In the genomic region with DNA sequence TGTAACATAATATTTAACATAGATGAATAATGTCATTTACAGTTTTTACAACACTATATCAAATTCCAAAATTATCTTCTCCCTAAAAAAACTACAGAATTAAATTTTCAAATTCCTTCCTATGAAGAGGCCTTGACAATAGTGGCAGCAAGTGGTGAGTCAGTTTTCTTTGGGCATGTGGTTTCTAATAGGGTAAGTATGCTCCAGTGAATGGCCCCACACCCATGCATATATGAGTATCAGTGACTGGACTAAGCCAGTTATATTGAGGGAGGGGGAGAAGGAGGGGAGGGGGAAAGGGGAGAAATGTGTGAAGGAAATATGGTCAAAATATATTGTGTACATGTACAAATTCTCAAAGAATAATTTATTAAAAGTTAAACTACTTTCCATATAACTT, we compare ENCODE assay signal across 20 mouse cellular contexts. TPM values are rescaled to one million over a fixed set of nuclear protein-coding genes. Genes with fewer than 3 reads are reported as not detected.
A peak's percentile ranks its signal among the peaks of the same experiment; 100 is the strongest.
DNase-seq lines count a peak whose midpoint lies in the region; ATAC-seq and TF ChIP-seq lines count a peak whose summit lies in the region.
"Had no signal": no experiment of that assay in that cellular context is flagged by ENCODE, and none has a peak within 500 bp of the region (broad histone marks: within the 10 kb centered on the region; RNA-seq: fewer than 3 reads in every experiment).

No protein-coding gene starts in this region.

- H3K79me2 ChIP-seq in C2C12 (ENCODE audit: control insufficient read depth, insufficient read depth) = peaks cover 68% of the 10 kb centered on the region

- no peaks in the 10 kb centered on the region for H3K27me3 ChIP-seq in C2C12 (ENCODE audit: control insufficient read depth, insufficient read depth, insufficient read length)
- H3K27me3 ChIP-seq in forebrain, embryonic 14.5 days (replicated peaks; ENCODE audit: control insufficient read depth, insufficient read depth, low read length) = no peaks in the 10 kb centered on the region
- H3K27me3 ChIP-seq: embryonic facial prominence, embryonic 12.5 days; forebrain, embryonic 13.5 days had no signal

- H3K4me1 ChIP-seq in forebrain, embryonic 14.5 days (ENCODE audit: control insufficient read depth, insufficient read depth, low read length) = no peaks in the 10 kb centered on the region
- H3K4me1 ChIP-seq: embryonic facial prominence, embryonic 10.5 days; embryonic facial prominence, embryonic 12.5 days; forebrain, embryonic 13.5 days had no signal

- no peak overlapping the region for H3K4me2 ChIP-seq in forebrain, embryonic 14.5 days (ENCODE audit: low read length)
- H3K4me2 ChIP-seq: embryonic facial prominence, embryonic 12.5 days; forebrain, embryonic 13.5 days had no signal

- no peak overlapping the region for H3ac ChIP-seq in C2C12 (ENCODE audit: control insufficient read depth, insufficient read length, low read depth)

- H3K9ac ChIP-seq in forebrain, embryonic 14.5 days (ENCODE audit: low read length) = no peak overlapping the region
- H3K9ac ChIP-seq: embryonic facial prominence, embryonic 12.5 days; forebrain, embryonic 13.5 days had no signal

- DNase-seq in 3T3-L1 (ENCODE audit: low read depth, low spot score) (peak; percentile 70), NIH3T3 (ENCODE audit: low read depth) (peak; percentile 20)
- DNase-seq in kidney, adult 11 months = no peak
- no peak for DNase-seq in forebrain, embryonic 14.5 days (ENCODE audit: low spot score)
- DNase-seq in embryo, embryonic 10.5 days (ENCODE audit: low spot score) = no peak
- DNase-seq: adrenal gland, adult 2 months; adrenal gland, postnatal 10 days; adrenal gland, postnatal 25 days; B cell, adult 2 months; cerebellum, adult 11 months; cerebellum, adult 18-20 months; cerebellum, adult 8-10 months; cerebellum, adult 9-11 months; cerebellum, postnatal 14 days; cerebellum, postnatal 36 days had no signal

- peaks cover 14% of the 10 kb centered on the region for H3K79me3 ChIP-seq in C2C12 (ENCODE audit: low read depth)

- H3K9me3 ChIP-seq in forebrain, embryonic 14.5 days (replicated peaks; ENCODE audit: control insufficient read depth, low read length) = no peaks in the 10 kb centered on the region
- H3K9me3 ChIP-seq: embryonic facial prominence, embryonic 10.5 days; embryonic facial prominence, embryonic 12.5 days; forebrain, embryonic 13.5 days had no signal

- H3K4me3 ChIP-seq in C2C12 (ENCODE audit: insufficient read depth, poor library complexity, severe bottlenecking) = no peak overlapping the region
- H3K4me3 ChIP-seq in forebrain, embryonic 14.5 days (ENCODE audit: low read depth, low read length) = no peak overlapping the region
- H3K4me3 ChIP-seq: embryonic facial prominence, embryonic 10.5 days; embryonic facial prominence, embryonic 12.5 days; forebrain, embryonic 13.5 days had no signal

- H3K36me3 ChIP-seq in C2C12 (ENCODE audit: control insufficient read depth, insufficient read depth) = peaks cover 7% of the 10 kb centered on the region
- H3K36me3 ChIP-seq in forebrain, embryonic 14.5 days (ENCODE audit: control insufficient read depth, insufficient read depth, low read length) = no peaks in the 10 kb centered on the region
- H3K36me3 ChIP-seq: embryonic facial prominence, embryonic 12.5 days had no signal

- ATAC-seq in forebrain, embryonic 14.5 days = no peak
- ATAC-seq: forebrain, embryonic 13.5 days; forebrain, embryonic 16.5 days had no signal

- H3K27ac ChIP-seq in forebrain, embryonic 14.5 days (ENCODE audit: low read depth, low read length) = no peak overlapping the region
- H3K27ac ChIP-seq: embryonic facial prominence, embryonic 10.5 days; embryonic facial prominence, embryonic 12.5 days; forebrain, embryonic 13.5 days had no signal

- no peak for TF ChIP-seq CTCF in C2C12 (IDR thresholded peaks at IDR 0.05; ENCODE audit: control insufficient read depth, insufficient read depth, insufficient read length)

TF ChIP-seq in C2C12, 6 proteins besides CTCF, POLR2A, EP300 and RAD21:
- TF ChIP-seq USF1 (IDR thresholded peaks at IDR 0.05; ENCODE audit: low read depth) (peak; percentile 10), CEBPB (IDR thresholded peaks at IDR 0.05; ENCODE audit: low read depth) (no peak)

RNA-seq across cellular contexts. Expression of gene Magi3, which starts 37.5 kb away (rescaled TPM):
- 5.3 TPM for polyA plus RNA-seq in C2C12 (2012; fragmentation: generic; extraction: Trizol)
- polyA plus RNA-seq in forebrain, embryonic 14.5 days (2014; fragmentation: Nextera tagmentation; extraction: Ambion mirVana) = 5.1 and 5.5 TPM in 2 replicates

Comparison
In these comparisons a context has a peak if more than half of its experiments do, and no peak if none do; other contexts are left out.
1. DNase-seq: peak in 3T3-L1 (single experiment) and NIH3T3 (single experiment); none in kidney, adult 11 months (single experiment), forebrain, embryonic 14.5 days (single experiment) and embryo, embryonic 10.5 days (single experiment).